Mouse (Mus musculus): ENCODE measurements around the gene Mprip.

GRCm38 (mm10) chr11:59642420-59642819, 18.7 kb upstream of the Mprip start:
- TF ChIP-seq CTCF (IDR thresholded peaks at IDR 0.05; ENCODE audit: insufficient read depth, low read depth, low read length), result no peak
- TF ChIP-seq POLR2A (IDR thresholded peaks at IDR 0.05; ENCODE audit: insufficient read depth, low read depth, low read length), result no peak
